Mouse (Mus musculus): ENCODE measurements around the gene Vps36. TPM values are rescaled to one million over a fixed set of nuclear protein-coding genes. Genes with fewer than 3 reads are reported as not detected.
A peak's percentile ranks its signal among the peaks of the same experiment; 100 is the strongest.

Gene Vps36
- polyA plus RNA-seq, 1 experiment from 2014 or later, result 42.7 TPM

DNA sequence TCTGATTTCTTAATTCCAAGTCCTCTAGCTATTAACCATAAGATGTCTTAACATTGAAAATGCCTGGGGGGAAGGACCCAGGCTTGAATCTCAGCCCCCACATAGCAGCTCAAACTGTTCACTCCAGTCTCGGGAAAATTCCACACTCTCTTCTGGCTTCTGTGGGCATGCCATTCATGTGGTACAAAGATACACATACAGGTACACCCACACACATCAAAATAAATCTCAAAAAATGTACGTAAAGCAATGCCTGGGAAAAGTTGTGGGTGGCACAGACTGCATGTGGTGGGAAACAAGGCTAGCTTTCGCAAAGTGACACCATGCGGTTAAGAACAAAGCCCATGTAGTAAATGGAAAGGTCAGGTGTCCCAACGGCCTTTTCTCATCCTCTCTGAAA is 23.4 kb upstream of the Vps36 start:
- Histone ChIP-seq H3K27ac (no peak overlapping the region), H3K4me3 (no peak overlapping the region), H3K9me3 (no peaks in the 10 kb centered on the region), H3K36me3 (peaks cover 20% of the 10 kb centered on the region), H3K9ac (no peak overlapping the region), H3K27me3 (replicated peaks) (no peaks in the 10 kb centered on the region), H3K4me2 (replicated peaks) (no peak overlapping the region), H3K4me1 (0 out of 2 replicates have a peak, but pooled peaks cover 3% of the 10 kb centered on the region)
- WGBS, result 94% methylated on average over 5 of the region's 5 CpGs
- ATAC-seq (ENCODE audit: low FRiP score, low read depth), result no peak

DNA sequence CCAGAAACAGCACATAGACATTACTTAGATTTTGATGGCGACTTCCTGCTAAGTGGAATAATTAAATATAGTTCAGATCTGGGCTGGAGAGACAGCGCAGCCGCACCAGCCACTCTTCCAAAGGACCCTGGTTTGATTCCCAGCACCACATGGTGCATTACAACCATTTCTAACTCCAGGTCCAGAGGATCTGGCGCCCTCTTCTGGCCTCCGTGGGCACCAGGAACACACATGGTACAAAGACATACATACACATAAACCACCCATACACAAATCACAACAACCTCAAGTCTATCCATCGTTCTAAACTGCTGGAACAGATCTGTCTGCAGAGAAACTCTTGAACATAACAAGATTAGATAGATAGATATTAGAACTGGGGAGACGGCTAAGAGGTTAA is 16.6 kb upstream of the Vps36 start:
- Histone ChIP-seq H3K4me3 (no peak overlapping the region), H3K4me1 (no peaks in the 10 kb centered on the region), H3K36me3 (peaks cover 31% of the 10 kb centered on the region), H3K27ac (no peak overlapping the region), H3K9me3 (no peaks in the 10 kb centered on the region), H3K27me3 (replicated peaks) (no peaks in the 10 kb centered on the region), H3K9ac (no peak overlapping the region), H3K4me2 (replicated peaks) (no peak overlapping the region)
- WGBS, result 96% methylated on average over 7 of the region's 7 CpGs
- no peak for ATAC-seq (ENCODE audit: low FRiP score, low read depth)

DNA sequence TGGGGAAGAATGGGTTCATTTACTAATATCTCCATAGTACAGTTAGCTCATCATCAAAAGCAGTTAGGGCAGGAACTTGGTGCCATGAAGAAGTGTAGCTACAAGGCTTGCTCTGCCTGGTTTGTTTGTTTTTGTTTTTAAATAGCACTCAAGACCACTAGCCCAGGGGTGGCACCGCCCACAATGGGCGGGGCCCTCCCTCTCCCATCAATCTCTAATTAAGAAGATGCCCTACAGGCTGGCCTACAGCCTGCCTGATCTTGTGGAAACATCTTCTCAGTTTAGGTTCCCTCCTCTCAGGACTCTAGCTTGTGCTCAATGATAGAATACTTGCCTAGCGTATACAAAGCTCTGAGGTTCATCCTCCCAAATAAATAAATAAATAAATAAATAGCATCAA is 7.7 kb upstream of the Vps36 start:
- peak; percentile 71 for ATAC-seq (ENCODE audit: low FRiP score, low read depth)
- Histone ChIP-seq H3K9ac (peak overlapping the region; percentile 68), H3K4me3 (peak overlapping the region; percentile 62), H3K4me2 (replicated peaks) (peak overlapping the region; percentile 73), H3K36me3 (no peaks in the 10 kb centered on the region), H3K9me3 (no peaks in the 10 kb centered on the region), H3K27ac (no peak overlapping the region), H3K4me1 (peaks cover 10% of the 10 kb centered on the region; the same call in 1 of the 2 replicates), H3K27me3 (replicated peaks) (no peaks in the 10 kb centered on the region)
- WGBS, result 3% methylated on average over 3 of the region's 3 CpGs

DNA sequence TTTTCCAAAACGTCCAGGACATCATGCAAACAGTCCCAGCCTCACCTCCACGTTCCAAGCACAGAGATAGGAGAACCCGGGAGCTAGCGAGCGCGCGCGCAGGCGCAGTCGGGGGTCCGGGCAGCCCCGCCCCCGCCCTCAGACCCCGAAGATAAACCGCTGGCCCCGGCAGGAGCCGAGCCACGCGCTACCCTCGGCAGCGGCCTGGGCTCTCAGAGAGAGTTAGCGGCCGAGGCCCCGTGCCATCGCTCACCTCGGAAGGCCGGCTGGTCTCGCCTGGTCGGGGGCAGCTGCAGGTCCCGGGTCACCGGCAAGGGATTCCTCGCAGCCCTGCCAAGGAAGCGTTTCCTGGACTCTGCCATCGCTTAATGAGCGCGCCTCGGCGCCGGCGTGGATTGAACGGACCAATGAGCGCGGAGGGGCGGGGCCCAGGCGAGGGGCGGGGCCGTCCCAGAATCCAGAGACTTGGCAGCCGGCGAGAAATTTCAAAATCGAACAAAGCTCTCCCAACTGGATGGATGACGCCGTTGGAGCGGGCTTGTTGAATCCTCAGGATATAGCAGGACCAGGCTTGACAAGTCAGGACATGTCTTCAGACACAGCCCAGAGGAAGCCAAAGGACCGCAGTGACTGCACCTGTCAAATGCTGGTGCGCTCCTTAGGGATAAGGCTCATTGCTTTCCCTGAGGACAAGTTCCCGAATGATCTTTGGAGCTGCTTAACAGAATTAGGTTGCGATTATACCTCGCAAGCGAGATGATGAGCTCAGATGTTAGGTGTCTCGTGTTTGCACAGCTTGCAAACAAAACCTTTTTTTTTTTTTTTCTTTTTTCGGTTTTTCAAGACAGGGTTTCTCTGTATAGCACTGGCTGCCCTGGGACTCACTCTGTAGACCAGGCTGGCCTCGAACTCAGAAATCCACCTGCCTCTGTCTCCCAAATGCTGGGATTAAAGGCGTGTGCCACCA is 6.9 kb upstream of the Vps36 start, which contains the start of gene Ckap2:
Gene Ckap2, minus strand, starts transcription at position 389 of the 967 bp plus-strand sequence.
- Histone ChIP-seq H3K27ac (peak within 1 kb of the TSS; percentile 38; the same call in 1 of the 2 replicates), H3K9me3 (no peaks in the 10 kb centered on the region), H3K4me3 (peak within 1 kb of the TSS; percentile 62), H3K4me2 (replicated peaks) (peak within 1 kb of the TSS; percentile 73), H3K27me3 (replicated peaks) (no peaks in the 10 kb centered on the region), H3K9ac (peak within 1 kb of the TSS; percentile 68), H3K4me1 (peaks cover 10% of the 10 kb centered on the region; the same call in 1 of the 2 replicates), H3K36me3 (no peaks in the 10 kb centered on the region)
- peak; percentile 97 for ATAC-seq (ENCODE audit: low FRiP score, low read depth)
- WGBS, result 3% methylated on average over 63 of the region's 63 CpGs

DNA sequence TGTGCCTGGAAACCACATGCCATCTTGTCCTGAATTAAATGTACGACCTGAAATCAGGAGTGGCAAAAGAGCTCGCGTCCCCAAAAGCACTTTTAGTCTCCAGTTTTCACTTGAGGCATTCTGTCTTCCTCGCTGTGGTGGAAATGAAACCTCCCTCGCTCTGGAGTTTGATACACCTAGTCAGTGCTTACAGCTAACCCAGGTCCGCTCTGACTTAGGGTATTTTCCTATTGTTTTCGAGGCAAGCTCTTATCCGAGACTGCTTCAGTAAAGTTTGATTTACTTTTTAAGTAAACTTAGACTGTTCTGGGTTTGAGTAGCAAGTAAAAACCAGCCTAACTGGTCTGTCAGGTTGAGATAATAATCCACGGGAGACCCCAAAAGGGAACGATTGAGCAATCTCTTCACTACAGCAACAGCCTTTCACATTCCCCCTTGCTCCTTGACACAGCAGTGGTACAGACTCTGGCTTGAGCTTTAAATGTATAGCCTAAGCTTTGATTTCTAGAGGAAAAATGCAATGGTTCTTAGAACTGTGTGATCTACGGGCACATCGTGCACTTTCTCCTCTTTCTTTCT is 912 bp downstream of the Vps36 start:
- H3K4me1 ChIP-seq, result peaks cover 9% of the 10 kb centered on the region; the same call in 1 of the 2 replicates
- no peaks in the 10 kb centered on the region for H3K27me3 ChIP-seq (replicated peaks)
- no peaks in the 10 kb centered on the region for H3K9me3 ChIP-seq
- peak overlapping the region; percentile 62 for H3K4me2 ChIP-seq (replicated peaks)
- H3K27ac ChIP-seq, result no peak overlapping the region; the same call in 1 of the 2 replicates
- peak overlapping the region; percentile 87 for H3K4me3 ChIP-seq
- WGBS, result 17% methylated on average over 12 of the region's 12 CpGs
- no peaks in the 10 kb centered on the region for H3K36me3 ChIP-seq
- peak; percentile 12 for ATAC-seq (ENCODE audit: low FRiP score, low read depth)
- peak overlapping the region; percentile 86 for H3K9ac ChIP-seq

DNA sequence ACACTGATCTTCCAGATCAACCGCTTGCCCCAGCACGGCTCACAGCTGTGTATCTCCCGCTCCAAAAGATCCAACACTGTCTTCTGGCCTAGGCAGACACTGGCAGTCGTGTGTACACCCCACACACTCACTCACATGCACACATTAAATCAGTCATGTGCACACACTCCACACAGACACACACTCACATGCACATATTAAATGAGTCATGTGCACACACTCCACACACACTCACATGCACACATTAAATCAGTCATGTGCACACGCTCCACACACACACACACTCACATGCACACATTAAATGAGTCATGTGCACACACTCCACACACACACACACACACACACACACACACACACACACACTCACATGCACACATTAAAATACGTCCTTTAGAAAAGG is 5.3 kb downstream of the Vps36 start:
- Histone ChIP-seq H3K9ac (no peak overlapping the region), H3K9me3 (no peaks in the 10 kb centered on the region), H3K36me3 (peaks cover 21% of the 10 kb centered on the region), H3K27ac (no peak overlapping the region), H3K4me1 (peaks cover 9% of the 10 kb centered on the region; the same call in 1 of the 2 replicates), H3K4me3 (no peak overlapping the region), H3K27me3 (replicated peaks) (no peaks in the 10 kb centered on the region), H3K4me2 (replicated peaks) (no peak overlapping the region)
- ATAC-seq (ENCODE audit: low FRiP score, low read depth), result no peak
- 94% methylated on average over 6 of the region's 6 CpGs for WGBS

DNA sequence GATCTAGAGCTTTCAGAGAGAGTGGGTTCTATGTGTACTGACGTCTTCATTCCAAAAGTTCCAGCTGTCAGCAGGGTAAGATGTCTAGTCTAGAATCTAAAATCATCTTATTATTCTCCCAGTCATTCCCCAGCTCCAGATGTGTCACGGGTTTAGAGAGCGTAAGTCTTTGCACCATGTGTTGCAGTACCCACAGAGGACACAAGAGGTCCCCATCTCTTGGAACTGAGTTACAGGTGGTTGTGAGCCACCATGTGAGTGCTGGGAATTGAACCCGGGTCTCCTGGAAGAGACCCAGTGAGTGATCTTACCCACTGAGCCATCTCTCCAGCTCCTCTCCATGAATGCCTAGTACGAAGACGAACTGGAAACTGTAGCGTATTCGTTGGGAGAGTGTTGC is 6.9 kb downstream of the Vps36 start:
- H3K4me3 ChIP-seq, result no peak overlapping the region
- peaks cover 21% of the 10 kb centered on the region for H3K36me3 ChIP-seq
- H3K9ac ChIP-seq, result no peak overlapping the region
- H3K4me2 ChIP-seq (replicated peaks), result no peak overlapping the region
- WGBS, result 97% methylated on average over 8 of the region's 8 CpGs
- no peak overlapping the region for H3K27ac ChIP-seq
- no peaks in the 10 kb centered on the region for H3K9me3 ChIP-seq
- H3K27me3 ChIP-seq (replicated peaks), result no peaks in the 10 kb centered on the region
- H3K4me1 ChIP-seq, result peaks cover 1% of the 10 kb centered on the region; the same call in 1 of the 2 replicates
- ATAC-seq (ENCODE audit: low FRiP score, low read depth), result no peak

DNA sequence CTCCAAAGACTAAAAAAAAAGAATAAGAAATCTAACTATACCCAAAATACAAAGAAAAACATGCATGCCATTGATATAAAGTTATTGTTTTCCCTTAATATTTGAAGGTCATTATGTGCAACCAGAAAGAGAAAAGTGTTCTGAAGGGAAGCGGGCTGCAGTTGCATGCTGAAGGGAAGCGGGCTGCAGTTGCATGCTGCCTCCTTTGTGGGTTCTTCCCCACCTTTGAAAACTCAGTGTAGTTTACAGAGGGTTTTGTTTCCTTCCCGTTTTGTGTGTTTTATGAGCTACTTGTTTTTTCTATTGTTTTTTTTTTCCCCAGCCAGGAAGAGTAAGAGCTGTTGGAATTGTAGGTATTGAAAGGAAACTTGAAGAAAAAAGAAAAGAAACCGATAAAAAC is 14.9 kb downstream of the Vps36 start:
- no peaks in the 10 kb centered on the region for H3K9me3 ChIP-seq
- H3K4me2 ChIP-seq (replicated peaks), result no peak overlapping the region
- no peak for ATAC-seq (ENCODE audit: low FRiP score, low read depth)
- no peaks in the 10 kb centered on the region for H3K4me1 ChIP-seq
- no peak overlapping the region for H3K4me3 ChIP-seq
- 74% methylated on average over 4 of the region's 4 CpGs for WGBS
- H3K27me3 ChIP-seq (replicated peaks), result no peaks in the 10 kb centered on the region
- H3K36me3 ChIP-seq, result peaks cover 43% of the 10 kb centered on the region
- H3K27ac ChIP-seq, result no peak overlapping the region
- no peak overlapping the region for H3K9ac ChIP-seq

DNA sequence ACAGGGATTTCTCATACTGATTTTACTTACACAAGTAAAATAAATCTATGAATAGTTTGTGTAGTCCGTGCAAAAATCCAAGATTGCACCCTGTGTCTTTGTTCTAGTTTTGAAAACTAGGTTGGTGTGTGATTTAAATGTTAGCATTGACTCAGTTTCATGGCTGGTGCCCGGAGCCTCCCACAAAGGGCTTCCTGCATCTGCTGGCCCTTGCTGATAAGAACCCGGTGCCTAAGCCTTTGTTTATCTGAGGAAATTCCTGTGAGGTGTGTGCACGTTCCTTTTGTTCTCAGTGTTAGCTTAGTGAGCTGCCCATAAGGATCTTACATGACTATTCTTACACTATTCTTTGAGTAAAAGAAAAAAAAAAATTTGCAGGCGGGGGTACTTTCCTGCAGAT is 16.4 kb downstream of the Vps36 start:
- no peak overlapping the region for H3K4me3 ChIP-seq
- no peak for ATAC-seq (ENCODE audit: low FRiP score, low read depth)
- no peak overlapping the region for H3K9ac ChIP-seq
- H3K4me2 ChIP-seq (replicated peaks), result no peak overlapping the region
- H3K4me1 ChIP-seq, result no peaks in the 10 kb centered on the region
- no peaks in the 10 kb centered on the region for H3K9me3 ChIP-seq
- H3K27me3 ChIP-seq (replicated peaks), result no peaks in the 10 kb centered on the region
- no peak overlapping the region for H3K27ac ChIP-seq
- 81% methylated on average over 5 of the region's 5 CpGs for WGBS
- H3K36me3 ChIP-seq, result peaks cover 49% of the 10 kb centered on the region

DNA sequence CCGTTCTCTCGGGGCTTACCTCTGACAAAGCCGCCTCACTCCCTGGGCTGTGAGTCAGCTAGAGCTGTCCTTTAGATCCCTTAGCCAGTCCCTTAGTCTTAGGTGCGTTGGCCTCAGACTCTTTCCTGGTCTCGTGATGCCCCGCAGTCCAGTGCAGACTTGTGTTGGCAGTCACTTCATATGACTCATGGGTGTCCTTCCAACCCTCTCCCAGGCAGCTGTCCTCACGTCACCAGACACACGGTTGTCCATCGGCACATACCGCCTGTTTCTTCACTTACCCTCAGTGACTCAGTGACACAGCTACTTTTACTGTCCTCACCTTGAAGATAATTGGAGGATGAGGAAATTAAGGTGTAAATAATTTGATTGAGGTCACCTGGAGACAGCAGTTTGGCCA is 22.2 kb downstream of the Vps36 start:
- Histone ChIP-seq H3K9ac (no peak overlapping the region), H3K27ac (no peak overlapping the region), H3K9me3 (no peaks in the 10 kb centered on the region), H3K4me3 (no peak overlapping the region), H3K4me2 (replicated peaks) (no peak overlapping the region), H3K27me3 (replicated peaks) (no peaks in the 10 kb centered on the region), H3K4me1 (no peaks in the 10 kb centered on the region), H3K36me3 (peaks cover 56% of the 10 kb centered on the region)
- 96% methylated on average over 10 of the region's 10 CpGs for whole genome bisulfite sequencing
- no peak for ATAC-seq (ENCODE audit: low FRiP score, low read depth)

DNA sequence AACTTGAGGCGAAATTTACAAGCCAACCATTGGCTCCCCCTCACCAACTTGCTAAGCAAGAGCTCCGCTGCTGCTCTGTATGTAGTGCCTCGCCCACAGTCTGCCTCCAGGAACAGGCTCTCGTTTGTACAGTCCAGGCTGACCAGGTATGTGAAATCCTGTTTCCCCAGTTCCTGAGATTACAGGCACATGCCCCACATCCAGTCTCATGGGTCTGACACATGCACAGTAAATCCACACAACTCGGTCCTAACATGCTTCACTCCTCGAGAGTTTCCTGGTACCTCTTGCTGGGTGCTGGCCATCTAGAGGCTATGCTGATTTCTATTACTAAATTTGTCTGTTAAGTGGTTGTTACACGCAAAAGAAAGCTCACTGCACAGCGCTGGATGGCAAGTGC is 33.8 kb downstream of the Vps36 start:
- H3K9me3 ChIP-seq, result no peaks in the 10 kb centered on the region
- H3K27me3 ChIP-seq (replicated peaks), result peaks cover 6% of the 10 kb centered on the region
- 68% methylated on average over 8 of the region's 8 CpGs for WGBS
- peaks cover 19% of the 10 kb centered on the region for H3K36me3 ChIP-seq
- no peak overlapping the region for H3K27ac ChIP-seq
- H3K4me1 ChIP-seq, result peaks cover 6% of the 10 kb centered on the region; the same call in 1 of the 2 replicates
- no peak overlapping the region for H3K9ac ChIP-seq
- no peak overlapping the region for H3K4me3 ChIP-seq
- peak overlapping the region; percentile 93; the same call in 1 of the 2 replicates for H3K4me2 ChIP-seq (replicated peaks)
- ATAC-seq (ENCODE audit: low FRiP score, low read depth), result no peak
